Mouse (Mus musculus) CH12F3 (cell line): ENCODE measurements around the gene Wdr18.

Experiments used
- in situ Hi-C: fragments of 300-500 bp; cut with MboI; formaldehyde crosslinking; loops from 2 replicates; pipeline ENCODE4 v1.14.3; 2020; ENCODE audit warnings: low sequenced_read_pairs

Wdr18 gene

DNA sequence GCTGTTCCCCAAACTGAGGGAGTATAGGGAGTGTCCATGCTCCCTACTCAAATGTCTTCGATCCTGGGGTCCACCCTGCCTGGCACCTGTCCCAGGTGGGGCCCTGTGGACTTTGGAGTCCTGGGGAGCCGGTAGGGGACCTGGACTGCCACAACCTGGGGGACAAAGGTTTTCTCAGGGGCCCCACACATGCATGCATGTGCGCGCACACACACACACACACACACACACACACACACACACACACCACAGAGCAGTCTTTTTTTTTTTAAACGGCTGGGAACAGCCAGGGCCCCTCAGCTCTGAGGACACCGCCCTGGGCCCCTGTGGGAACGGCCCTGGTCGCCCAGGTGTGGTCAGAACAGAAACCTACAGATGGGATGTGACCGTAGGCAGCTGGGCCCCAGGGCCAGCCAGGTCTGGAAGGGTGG lies 16.5 kb upstream of the Wdr18 start:
- in situ Hi-C loops = no loop called here

DNA sequence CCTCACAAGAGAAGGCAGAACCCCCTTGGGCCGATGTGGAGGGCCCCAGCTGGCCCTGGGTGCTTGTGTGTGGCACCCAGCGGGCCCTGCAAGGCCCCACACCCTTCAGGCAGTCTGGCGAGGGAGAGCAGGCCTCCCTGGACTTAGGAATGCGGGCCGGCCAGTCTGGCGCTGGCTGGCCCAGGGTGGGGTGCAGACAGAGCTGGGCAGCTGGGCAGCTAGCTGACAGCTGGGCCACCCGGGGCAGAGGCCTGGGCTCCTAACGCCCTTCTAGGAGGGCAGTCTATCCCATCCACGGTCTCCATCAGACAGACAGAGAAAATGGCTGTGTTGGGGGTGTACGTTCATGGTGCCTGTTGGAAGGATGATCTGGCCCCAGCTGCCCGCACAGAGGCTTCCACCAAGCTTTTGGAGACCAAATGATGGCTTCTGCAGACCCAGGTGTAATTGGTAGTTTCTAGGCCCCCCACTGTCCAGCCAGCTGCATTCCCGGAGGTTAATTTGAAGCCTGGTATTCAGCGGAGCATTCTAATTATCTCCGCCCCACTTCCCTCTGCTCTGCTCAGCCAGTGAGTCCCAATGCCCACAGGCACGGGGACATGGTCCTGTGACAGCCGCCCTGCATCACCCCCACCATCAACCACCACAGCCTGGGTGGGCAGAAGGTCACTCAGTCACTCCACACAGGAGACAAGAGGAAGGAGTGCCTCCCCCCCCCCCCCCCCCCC lies 14.3 kb upstream of the Wdr18 start:
- in situ Hi-C loops = no loop called here

DNA sequence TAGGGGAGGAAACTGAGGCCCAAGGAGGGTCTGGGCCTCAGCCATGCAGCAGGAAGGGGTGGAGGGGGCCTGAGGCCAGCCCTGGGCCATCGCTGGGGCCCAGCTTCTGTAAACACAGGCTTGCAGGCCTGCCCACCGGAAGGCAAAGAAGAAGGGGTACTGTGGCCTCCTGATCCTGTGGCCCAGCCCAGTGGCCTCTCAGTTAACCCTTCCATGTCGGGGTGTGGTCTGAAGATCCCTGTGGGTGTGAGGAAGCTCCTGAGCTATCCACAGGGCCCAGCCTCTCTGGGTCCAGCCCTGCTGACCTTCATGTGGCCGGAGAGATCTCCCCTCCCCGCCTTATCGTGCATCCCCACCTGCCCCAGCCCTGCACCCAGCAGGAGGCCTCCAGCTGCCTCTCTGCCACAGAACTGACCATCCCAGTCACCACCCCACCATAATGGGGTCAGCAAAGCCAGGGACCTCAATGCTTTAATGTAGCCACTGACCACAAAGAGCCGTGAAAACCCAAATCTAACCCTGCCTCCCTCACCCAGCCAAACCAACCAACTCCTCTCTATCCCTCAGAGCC lies 13.1 kb upstream of the Wdr18 start:
- in situ Hi-C loops = no loop called here

DNA sequence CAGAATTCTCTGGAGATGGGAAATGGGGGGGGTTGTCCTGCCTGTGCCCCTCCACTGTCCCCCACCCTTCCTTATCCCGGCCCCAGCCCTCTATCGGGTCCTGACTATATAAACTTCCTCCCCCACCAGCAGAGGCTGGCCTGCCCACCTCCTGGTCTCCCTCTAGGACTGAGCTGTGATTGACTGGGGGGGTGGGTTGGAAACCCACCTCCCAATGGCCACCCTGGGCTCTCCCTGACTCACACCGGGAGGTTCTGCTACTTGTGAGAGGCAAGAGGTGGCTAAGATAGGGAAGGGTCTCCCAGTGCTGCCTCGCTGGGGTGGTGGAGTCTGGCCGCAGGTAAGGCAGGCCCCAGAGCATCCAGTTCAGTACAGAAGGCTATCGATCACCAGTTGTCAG lies 12.4 kb upstream of the Wdr18 start:
- in situ Hi-C loops = no loop called here

DNA sequence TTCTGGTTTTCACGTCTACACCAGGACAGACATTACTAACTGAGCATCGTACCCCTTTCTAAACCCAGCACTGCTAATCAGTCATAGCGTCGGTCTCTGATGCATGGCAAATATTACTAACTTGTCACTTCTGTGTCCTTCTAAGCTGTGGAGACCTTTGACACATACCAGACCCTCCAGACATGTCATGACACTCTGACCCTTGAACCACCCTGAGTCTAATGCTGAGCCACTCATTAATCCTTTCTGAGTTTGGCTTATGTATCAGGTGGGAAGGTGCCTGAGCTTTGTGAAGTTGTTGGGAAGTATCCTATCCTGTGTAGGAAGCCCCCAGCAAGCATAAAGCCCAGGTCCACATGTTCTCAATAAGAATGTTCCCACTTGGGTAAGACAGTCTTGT lies 10.1 kb upstream of the Wdr18 start:
- in situ Hi-C loops = no loop called here

DNA sequence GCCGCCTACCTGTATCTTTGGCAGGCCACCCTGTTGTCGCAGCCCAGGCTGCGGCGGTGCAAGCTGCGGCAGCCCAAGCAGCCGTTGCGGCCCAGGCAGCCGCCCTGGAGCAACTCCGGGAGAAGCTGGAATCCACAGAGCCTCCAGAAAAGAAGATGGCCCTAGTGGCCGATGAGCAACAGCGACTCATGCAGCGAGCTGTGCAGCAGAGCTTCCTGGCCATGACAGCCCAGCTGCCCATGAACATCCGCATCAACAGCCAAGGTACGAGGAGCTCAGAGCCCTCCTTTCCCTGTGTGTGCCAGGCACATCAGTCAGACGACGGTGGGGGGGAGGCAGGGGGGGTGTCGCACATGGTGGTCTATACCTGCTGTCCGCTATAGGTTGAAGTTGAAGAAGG lies 9.3 kb upstream of the Wdr18 start:
- in situ Hi-C loops = no loop called here

DNA sequence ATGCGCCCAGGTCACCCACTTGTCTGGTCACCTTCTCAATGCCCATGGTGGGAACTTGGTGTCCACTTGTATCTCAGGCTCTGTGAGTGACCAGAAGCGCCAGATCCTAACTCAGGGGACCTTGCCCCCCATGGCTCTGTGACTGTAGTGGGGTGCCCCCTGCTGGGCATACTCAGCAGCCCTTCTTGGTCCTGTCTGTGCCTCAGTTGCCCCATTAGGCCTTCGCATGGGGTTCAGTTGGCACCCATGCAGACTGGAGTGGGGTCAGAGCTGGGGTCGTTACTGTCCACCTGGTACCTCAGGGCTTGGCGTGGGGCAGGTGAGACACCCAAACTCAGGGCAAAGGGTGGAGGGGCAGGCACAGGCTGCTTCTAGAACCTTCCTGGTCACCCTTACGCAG lies 6.0 kb upstream of the Wdr18 start:
- in situ Hi-C loops = no loop called here

DNA sequence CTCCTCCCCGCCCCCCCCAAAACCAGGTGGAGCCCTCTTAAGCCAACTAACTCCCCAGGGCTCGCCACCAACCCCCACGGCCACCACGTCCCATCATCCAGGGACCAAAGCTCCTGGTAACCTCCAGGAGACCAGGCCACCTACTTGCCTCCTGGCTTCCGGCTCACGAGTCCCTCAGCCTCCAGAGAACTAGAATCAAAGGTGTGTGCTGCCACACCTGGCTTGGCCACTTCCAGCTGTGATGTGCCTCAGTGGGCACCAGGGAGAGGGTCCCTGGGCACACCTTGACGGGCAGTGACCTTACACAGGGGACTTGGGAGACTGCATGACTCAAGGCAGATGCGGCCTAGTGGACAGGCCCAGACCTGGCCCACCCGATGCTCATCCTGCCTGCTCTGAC lies 4.3 kb upstream of the Wdr18 start:
- in situ Hi-C loops = loop anchor here (5.0 kb wide), 1 partner anchor 33 kb away; the partner anchor contains the start of gene R3hdm4

DNA sequence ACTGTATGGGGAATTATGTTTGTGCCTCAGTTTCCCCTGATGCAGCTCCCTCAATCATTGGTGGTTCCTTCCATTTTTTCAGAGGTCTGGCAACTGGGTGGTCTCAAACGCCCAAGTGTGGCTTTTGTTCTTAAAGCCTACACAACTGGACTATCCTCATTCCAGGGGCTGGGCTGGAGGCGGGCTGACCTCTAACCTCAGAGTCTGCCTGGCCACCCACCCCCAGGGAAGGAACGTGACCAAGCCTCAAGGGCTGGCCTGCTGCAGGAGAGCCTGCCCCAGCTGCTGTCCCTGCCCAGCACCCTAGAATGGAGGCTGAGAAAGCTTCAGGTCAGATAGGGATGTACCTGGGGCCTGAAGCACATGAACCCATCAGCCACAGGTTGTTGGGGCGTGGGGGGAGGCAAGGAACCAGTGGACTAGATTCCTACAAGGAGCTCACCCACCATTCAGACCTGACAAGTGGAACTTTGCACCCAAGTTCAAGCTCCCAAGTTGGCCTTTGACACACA lies 3.3 kb upstream of the Wdr18 start:
- in situ Hi-C loops = loop anchor here (5.0 kb wide), 1 partner anchor 34 kb away; the partner anchor contains the start of gene R3hdm4

DNA sequence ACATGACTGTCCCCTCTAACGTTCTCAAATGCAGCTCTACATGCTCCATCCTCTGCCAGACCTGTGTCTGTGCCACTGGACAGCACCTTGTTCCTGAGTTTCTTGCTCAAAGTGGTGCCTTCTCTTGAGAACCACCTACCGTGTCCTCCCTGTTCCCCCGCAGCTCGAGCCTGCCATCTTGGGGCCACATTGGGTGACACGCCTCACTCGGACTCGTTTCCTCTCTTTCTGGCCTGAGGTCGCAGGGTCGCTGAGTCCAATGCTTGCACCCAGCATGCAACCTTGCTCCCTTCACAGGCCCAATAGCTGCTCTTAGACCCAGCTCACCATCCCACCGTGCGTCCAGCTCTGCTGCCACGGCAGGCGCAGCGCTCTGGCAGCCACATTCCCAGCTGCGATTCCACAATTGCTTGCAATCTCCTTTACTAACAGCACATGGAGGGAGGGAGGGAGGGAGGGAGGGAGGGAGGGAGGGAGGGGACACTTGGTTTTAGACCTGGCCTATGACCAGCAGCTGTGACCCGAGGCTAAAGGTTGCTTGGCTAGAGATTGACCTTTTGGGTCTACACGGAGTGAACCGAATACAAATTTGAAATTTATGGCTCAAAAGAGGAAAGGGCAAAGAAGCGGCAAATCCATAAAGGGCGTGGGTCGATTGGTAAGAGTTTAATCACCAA lies 1.7 kb upstream of the Wdr18 start:
- in situ Hi-C loops = loop anchor here (5.0 kb wide), 1 partner anchor 36 kb away; the partner anchor contains the start of gene R3hdm4

DNA sequence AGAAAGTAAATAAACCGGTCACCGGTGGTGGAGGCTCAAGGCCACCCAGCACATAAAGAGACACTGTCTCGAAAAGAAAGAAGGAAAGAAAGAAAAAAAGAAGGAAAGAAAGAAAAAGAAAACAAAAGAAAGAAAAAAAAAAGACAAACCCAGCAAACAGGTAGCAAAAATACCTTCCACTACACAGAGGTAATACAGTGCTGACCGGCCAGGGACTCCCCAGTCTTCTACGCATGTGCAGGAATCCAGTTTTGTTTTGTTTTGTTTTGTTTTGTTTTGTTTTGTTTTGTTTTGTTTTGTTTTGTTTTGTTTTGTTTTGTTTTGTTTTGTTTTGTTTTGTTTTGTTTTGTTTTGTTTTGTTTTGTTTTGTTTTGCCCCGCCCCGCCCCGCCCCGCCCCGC lies 540 bp upstream of the Wdr18 start:
- in situ Hi-C loops = loop anchor here (5.0 kb wide), 1 partner anchor 37 kb away; the partner anchor contains the start of gene R3hdm4

DNA sequence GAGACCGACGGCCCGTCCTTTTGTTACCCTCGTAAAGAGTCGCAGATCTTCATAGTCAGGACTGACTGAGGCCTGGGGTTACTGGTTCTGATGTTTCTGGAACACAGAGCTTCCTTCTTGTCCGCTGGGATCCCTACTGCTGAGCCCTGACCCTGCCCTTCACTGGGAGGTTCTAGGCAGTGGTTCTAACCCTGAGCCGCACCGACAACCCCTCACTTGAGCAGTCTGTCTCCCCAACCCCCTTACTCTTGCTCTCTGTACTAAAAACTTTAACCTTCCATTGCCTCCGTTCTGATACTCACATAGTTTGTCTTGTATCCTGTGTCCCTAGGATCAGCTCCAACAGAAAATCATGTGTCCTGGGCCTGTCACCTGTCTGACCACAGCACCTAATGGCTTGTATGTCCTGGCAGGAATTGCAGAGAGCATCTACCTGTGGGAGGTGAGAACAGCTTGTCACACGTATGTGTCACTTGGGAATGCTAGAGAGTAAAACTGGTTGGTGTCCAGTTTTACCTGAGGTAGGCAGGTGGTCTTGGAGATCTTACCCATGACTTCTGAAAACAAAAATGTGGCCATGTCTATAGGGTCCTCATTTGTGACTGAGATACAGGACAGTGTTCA lies 831 bp downstream of the Wdr18 start:
- in situ Hi-C loops = no loop called here

DNA sequence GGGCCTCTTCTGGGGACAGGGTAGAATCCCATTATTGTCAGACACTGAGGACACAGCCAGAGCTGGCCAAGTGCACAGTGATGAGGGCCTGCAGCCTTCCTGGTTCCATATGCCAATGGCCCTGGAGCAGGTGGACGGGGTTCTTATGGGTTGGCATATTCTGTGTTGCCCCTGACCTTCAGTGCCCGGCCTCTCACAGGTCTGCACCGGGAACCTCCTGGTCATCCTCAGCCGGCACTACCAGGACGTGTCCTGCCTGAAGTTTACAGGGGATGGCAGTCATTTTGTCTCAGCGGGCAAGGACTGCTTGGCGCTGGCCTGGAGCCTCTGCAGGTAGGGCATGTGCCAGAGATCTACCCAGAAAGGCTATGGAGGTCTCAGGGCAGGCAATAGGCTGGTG lies 4.8 kb downstream of the Wdr18 start:
- in situ Hi-C loops = no loop called here

DNA sequence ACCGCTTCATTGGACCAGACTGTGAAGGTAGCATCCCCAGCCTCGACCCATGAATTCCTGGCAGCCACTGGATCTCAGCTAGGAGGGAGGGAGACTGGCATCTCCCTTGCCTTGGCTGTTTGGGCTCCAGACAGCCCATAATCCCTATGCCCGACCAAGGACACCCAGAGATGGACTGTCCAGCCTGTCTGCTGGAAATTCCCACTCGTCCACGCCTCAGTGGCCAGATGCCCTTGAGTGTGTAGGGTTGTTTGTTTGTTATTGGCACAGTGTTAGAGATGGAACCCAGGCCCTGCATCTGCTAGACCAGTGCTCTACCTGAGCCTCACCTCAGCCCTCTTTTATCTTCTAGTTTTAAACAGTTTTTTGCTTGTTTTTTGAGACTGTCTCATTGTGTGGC lies 5.4 kb downstream of the Wdr18 start:
- in situ Hi-C loops = no loop called here

DNA sequence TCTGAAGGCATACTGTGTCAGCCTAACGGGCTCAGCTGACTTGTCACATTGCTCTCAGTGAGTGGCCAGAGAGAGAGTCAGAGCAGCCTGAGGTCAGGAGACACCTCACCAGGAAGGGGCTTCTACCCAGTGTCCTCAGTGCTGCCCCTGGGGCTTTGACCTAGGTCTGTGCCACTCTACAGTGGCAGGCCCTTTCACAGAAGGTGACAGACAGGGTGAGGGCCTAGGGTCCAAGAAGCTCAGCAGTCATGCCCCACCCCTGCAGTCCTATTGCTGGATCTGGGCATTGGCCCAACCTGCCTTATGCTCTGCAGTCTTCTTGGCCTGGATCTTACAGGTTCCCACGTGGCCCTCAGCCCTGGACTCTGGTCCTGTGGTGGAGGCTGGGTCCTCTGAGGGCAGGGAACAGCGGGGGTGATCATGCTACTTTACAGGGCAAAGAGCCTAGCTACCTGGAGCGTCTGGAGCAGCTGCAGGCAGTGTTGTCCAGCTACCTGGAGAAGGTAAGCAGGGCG lies 7.0 kb downstream of the Wdr18 start:
- in situ Hi-C loops = no loop called here

DNA sequence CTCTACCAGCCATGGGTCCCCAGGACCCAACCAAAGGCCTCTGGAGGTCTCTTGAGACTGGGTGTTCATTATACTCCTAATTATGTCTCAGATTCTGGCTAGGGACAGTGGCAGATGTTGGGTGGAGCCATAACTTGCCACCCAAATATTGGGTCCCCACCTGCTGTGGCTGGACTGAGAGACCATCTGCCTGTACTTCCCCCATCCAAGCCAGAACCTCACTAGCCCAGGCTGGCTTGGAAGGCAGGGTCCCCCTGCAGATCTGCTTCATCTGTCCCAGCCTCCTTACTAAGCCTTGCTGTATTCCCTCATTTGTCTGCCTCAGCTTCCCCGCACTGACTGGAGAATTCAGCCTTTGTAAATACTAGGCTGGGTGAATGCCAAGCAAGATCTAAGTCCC lies 8.2 kb downstream of the Wdr18 start:
- in situ Hi-C loops = no loop called here

DNA sequence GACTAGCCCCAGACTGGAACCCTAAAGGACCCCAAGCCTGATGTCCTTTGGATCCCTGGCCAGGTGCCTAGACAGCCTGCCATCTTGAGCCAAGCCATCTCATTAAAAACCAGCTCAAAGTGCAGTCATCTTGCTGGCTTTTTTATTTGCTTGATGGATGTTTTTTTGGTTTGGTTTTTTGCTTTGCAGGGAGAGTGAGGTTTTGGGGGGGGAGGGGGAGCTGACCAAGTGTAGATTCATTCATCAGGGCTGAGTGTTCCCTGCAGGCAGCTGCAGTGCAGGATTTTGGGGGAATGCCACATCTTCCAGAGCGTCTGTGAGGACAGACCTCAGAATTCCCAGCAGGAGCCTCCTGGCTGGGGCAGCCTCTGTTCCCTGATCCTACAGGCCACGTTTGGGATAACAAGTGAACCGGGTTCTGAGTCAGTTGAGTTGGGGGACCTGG lies 9.2 kb downstream of the Wdr18 start:
- in situ Hi-C loops = no loop called here

DNA sequence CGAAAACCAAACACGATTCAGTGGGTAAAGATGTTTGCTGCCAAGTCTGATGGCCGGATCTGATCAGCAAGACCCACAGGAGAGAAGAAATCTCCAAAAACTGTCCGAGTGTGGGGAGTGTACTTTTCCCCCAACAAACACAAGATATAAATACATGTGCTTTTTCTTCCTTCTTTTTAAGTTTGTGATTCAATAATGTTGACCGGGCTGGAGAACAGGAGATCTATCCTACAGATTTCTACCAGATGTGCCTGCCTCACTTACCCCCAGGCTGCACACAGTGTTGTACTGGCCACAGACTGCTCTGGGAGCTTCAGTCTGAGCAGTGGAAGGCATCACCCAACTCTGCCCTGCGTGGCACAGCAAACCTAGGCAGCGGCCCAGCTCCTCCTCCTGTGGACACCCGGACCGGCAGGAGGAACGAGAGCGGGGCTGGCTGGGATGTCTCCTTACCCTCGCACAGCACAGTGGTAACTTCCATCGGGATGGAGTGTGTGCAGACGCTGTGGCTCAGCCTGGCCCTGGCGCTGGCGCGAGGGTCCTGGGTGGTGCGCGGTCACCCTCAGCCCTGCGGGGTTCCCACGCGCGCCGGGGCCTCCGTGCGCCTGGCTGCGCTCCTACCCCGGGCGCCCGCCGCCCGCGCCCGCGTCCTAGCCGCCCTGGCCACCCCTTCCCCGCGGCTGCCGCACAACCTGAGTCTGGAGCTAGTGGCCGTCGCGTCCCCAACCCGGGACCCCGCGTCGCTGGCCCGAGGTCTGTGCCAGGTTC lies 10.6 kb downstream of the Wdr18 start, which contains the start of gene Grin3b:
Gene Grin3b (plus strand): TSS at position 301 of the 768 bp plus-strand sequence.
- in situ Hi-C loops = no loop called here

DNA sequence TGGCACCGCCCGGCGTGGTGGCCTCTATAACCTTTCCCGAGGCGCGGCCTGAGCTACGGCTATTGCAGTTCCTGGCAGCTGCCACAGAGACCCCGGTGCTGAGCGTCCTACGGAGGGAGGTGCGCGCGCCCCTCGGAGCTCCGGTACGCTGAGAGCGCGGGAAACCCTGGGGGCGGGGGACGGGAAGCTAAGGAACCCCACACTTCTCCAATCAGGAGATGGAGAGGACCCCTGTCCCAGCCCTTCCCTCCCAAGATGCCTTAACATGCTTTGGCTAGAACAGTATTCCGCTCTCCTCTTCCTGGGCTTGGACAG lies 11.2 kb downstream of the Wdr18 start:
- in situ Hi-C loops = no loop called here

DNA sequence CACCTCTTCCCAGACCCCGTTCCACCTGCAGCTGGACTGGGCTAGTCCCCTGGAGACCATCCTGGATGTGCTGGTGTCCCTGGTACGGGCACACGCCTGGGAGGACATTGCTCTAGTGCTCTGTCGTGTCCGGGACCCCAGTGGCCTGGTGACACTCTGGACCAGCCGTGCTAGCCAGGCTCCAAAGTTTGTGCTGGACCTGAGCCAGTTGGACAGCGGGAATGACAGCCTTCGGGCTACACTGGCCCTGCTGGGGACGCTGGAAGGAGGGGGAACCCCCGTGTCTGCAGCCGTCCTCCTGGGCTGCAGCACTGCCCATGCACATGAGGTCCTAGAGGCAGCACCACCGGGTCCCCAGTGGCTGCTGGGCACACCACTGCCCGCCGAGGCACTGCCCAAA lies 12.9 kb downstream of the Wdr18 start:
- in situ Hi-C loops = no loop called here
